Mouse (Mus musculus) stomach, embryonic 14.5 days (tissue): ENCODE measurements at regions not wholly inside any gene's neighbourhood (a gene's known extent, or its start where the extent isn't known, plus 50 kb on each side); places are given as distances from the start of the nearest gene placed in this dataset.

Source experiments
- ATAC-seq: fragments of 200-750 bp; cut with Nextera tagmentation; 2 replicates; pipeline ENCODE4 v1.8.0; 2017; ENCODE audit warnings: low read depth, moderate TSS enrichment; ENCODE audit not compliant: insufficient number of reproducible peaks, insufficient read depth, low FRiP score
- H3K27ac ChIP-seq: fragments of 300-500 bp; sonication (generic); 2 replicates; pipeline ENCODE4 v1.5.1; 2014; ENCODE audit warnings: mild to moderate bottlenecking, low read length, moderate library complexity, mixed read lengths
- H3K27me3 ChIP-seq: fragments of 300-500 bp; sonication (generic); 2 replicates; pipeline ENCODE4 v1.6.1; 2014; ENCODE audit warnings: low read length, control low read depth, mixed read lengths; ENCODE audit not compliant: control insufficient read depth, insufficient read depth
- H3K36me3 ChIP-seq: fragments of 300-500 bp; sonication (generic); 2 replicates; pipeline ENCODE4 v1.6.1; 2014; ENCODE audit warnings: mild to moderate bottlenecking, control low read depth, low read length, moderate library complexity, mixed read lengths; ENCODE audit not compliant: control insufficient read depth, insufficient read depth
- H3K4me1 ChIP-seq: fragments of 300-500 bp; sonication (generic); 2 replicates; pipeline ENCODE4 v1.6.1; 2014; ENCODE audit warnings: low read length, control low read depth, mixed read lengths; ENCODE audit not compliant: control insufficient read depth, insufficient read depth
- H3K4me2 ChIP-seq: fragments of 300-500 bp; sonication (generic); replicated peaks from 2 replicates; pipeline ENCODE4 v1.6.1; 2014; ENCODE audit warnings: low read depth, low read length, control low read depth
- H3K4me3 ChIP-seq: fragments of 300-500 bp; sonication (generic); 2 replicates; pipeline ENCODE4 v1.5.1; 2014; ENCODE audit warnings: low read depth, low read length, control low read depth
- H3K9ac ChIP-seq: fragments of 300-500 bp; sonication (generic); replicated peaks from 2 replicates; pipeline ENCODE4 v1.6.1; 2014; ENCODE audit warnings: low read depth, mild to moderate bottlenecking, control low read depth, low read length, moderate library complexity, mixed read lengths
- H3K9me3 ChIP-seq: fragments of 300-500 bp; sonication (generic); 2 replicates; pipeline ENCODE4 v1.6.1; 2016; ENCODE audit warnings: low read depth, low read length, control low read depth; ENCODE audit not compliant: control insufficient read depth
- WGBS: fragments of 180-500 bp; shearing (Covaris S2); extraction: QIAGEN DNeasy Blood & Tissue Kit; methylation state at CpG from one replicate; pipeline ENCODE4 v1.1.7; 2014; 5-methylcytosine and 5-hydroxymethylcytosine counted together

DNA sequence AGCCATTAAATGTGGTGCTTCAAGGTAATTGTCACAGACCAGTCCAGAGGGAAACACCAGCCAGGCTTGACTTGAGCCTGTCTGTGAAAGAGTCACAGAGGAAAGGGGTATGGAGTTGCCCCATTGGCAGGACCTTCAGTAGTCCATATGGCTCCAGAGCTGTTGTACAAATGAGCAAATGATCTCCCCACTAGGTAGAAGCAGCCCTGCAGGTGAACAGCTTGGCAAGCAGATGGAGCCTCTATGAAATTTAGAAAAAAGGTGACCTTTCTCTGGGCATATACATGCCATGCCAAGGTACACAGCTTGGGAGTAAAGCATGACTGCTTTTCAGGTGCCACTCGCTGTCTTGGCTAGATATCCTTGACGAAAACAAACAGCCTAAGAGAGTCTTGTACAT, 938.4 kb downstream of the Stpg2 start:
- ATAC-seq = no peak

DNA sequence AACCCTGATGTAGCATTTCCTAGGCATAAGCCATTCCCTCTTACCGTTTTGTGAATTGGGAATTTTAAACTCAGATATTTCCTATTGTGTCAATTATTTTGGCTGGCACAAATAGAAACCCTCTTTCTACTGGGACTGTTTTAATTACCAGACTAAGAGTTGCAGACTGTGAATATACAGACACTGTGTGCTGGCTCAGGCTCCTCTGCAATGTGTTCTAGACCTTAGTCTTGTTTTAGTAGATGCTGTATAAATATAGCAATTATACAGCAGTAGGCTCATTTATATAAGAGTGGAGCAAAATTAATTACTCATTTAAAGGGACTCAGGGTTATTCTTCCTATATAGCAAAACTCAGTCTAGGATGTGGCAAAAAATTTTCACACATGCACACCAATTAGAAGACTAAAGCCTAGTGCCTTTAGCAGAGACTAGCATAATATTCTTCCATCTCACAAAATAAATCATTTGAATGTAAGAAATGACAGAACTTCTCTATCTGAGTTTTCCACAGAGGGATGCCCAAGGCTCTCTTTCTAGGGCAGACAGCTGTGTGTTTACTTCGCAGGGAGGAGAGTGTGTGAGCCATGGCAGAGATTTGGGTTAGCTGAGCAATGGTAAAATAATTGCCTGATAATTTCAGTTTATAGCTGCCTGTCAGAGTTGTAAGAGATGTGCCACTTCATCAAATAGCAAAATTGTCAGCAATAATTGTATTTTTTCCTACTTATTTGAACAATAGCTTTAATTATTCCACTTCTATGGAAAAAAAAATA, 941.9 kb downstream of the Stpg2 start:
- WGBS = 76% methylated on average over 2 of the region's 2 CpGs
- no peak overlapping the region for H3K4me2 ChIP-seq
- H3K27ac ChIP-seq = no peak overlapping the region
- H3K4me3 ChIP-seq = no peak overlapping the region
- H3K27me3 ChIP-seq = no peaks in the 10 kb centered on the region
- no peaks in the 10 kb centered on the region for H3K9me3 ChIP-seq
- no peaks in the 10 kb centered on the region for H3K4me1 ChIP-seq
- no peak for ATAC-seq
- no peak overlapping the region for H3K9ac ChIP-seq
- no peaks in the 10 kb centered on the region for H3K36me3 ChIP-seq

More for the DNA sequence above, 938.4 kb downstream of the Stpg2 start:
- Histone ChIP-seq H3K9ac (no peak overlapping the region), H3K4me3 (no peak overlapping the region), H3K36me3 (no peaks in the 10 kb centered on the region), H3K4me2 (no peak overlapping the region), H3K4me1 (no peaks in the 10 kb centered on the region), H3K27ac (no peak overlapping the region), H3K9me3 (no peaks in the 10 kb centered on the region), H3K27me3 (no peaks in the 10 kb centered on the region)
- WGBS = 95% methylated on average over 2 of the region's 2 CpGs

DNA sequence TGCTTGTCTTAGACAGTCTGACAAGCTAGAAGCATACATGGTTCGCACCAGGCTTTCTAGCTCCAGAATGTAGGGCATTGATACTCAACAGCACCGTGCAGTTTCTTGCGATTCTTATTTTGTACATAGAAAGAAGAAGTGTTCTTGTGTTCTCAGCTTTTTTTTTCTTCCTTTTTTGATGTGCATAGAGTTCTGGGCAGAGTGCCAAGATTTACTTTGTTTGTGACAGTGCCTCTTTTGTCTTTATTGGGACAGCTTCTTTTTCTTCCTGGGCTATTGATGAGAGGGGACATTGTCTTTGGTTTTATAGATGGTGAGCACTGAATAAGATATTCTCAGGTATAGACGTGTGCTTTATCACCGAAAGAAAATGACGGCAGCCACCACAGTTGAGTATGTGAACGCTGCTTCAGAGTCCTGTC, 945.0 kb downstream of the Stpg2 start:
- Histone ChIP-seq H3K27ac (no peak overlapping the region), H3K9me3 (no peaks in the 10 kb centered on the region), H3K4me3 (no peak overlapping the region), H3K36me3 (no peaks in the 10 kb centered on the region), H3K4me1 (no peaks in the 10 kb centered on the region), H3K27me3 (no peaks in the 10 kb centered on the region), H3K4me2 (no peak overlapping the region), H3K9ac (no peak overlapping the region)
- WGBS = 79% methylated on average over 7 of the region's 7 CpGs
- ATAC-seq = no peak

DNA sequence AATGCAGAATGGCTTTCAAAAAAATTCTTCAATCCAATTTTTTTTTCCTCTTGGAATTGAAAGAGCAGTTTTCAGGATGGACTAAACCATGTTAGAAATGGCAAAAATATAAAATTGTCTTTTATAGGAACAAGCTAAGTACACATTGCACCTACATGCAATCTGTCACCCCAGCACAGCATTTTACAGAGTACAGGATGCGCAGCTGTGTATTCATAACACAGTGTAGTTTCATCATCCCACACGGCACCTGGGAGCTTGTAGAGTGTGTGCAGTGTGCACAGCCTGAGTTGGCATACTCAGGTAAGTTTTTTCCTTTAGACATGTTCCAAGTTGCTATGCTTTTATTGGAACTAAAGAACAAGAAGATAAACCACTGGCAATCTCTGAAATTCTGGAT, 974.0 kb downstream of the Stpg2 start:
- no peak for ATAC-seq
- Histone ChIP-seq H3K4me2 (no peak overlapping the region), H3K4me3 (no peak overlapping the region), H3K27ac (no peak overlapping the region), H3K4me1 (no peaks in the 10 kb centered on the region), H3K9me3 (no peaks in the 10 kb centered on the region), H3K36me3 (no peaks in the 10 kb centered on the region), H3K27me3 (no peaks in the 10 kb centered on the region), H3K9ac (no peak overlapping the region)
- WGBS = 82% methylated on average over 2 of the region's 2 CpGs

DNA sequence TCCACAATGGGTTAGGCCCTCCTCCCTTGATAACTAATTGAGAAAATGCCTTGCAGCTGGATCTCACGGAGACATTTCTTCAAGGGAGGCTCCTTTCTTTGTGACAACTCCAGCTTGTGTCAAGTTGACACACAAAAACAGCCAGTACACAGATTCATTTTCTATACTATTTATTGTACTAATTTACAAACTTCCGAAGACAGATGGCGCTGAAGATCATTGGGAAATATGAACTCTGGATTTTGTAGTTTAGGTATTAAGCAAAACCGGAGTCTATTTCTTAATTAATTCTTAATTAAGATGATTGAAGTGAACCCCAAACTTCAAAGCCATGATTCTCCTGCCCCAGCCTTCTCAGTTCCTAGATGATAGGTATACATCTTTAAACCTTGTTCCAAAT, 977.2 kb downstream of the Stpg2 start:
- Histone ChIP-seq H3K36me3 (no peaks in the 10 kb centered on the region), H3K27ac (no peak overlapping the region), H3K4me1 (no peaks in the 10 kb centered on the region), H3K4me3 (no peak overlapping the region), H3K9ac (no peak overlapping the region), H3K27me3 (no peaks in the 10 kb centered on the region), H3K4me2 (no peak overlapping the region), H3K9me3 (no peaks in the 10 kb centered on the region)
- WGBS = 89% methylated on average over 4 of the region's 4 CpGs
- no peak for ATAC-seq

DNA sequence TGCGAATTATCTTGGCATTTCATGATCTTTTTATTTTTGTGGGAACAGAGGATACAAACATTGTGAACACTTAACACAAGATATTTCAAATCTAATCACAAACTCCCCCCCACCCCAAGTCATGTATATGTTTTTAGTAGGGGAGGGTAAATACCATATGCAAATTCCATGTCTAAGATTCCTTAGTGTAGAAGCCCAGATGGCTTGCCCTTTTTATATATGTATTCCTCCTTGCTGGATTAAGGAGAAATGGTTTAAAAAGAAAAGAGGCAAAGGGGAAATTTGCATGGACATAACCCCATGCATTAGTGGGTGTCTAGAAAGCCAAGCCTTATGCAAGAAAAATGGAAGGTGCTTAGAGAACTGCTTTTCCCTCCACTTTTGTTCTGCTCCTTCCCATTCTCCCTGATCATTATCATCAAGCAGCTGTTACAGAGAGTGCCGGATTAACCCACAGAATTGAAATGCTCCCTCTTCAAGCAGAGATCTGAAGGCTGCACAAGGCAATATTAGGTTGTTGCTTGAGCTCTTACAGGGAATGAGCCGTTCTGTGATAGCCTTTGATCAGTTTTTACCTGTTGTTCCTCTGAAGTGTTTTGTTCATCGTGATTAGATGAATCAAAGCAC, 979.5 kb downstream of the Stpg2 start:
- 61% methylated on average over 4 of the region's 4 CpGs for WGBS
- no peak for ATAC-seq
- H3K9ac ChIP-seq = no peak overlapping the region

DNA sequence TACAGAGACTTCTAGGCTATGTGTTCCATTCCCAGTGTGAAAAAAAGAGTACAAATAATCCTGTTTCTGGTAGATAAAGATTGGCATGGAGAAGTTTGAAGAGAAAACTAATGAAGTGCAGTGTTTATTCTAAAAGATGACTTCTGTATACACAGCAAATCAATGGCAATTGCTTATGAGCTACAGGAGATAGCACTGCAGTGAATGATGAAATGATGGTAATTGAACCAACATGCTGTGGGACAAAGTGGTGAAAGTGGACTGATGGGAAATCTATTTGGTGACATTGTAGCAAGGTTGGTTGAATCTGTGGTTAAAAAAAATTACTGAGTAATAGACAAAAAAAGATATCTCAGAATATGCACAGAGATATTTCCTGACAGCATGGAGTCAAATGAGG, 1000.4 kb downstream of the Stpg2 start:
- Histone ChIP-seq H3K4me3 (no peak overlapping the region), H3K9me3 (no peaks in the 10 kb centered on the region), H3K27me3 (no peaks in the 10 kb centered on the region), H3K4me2 (no peak overlapping the region), H3K36me3 (no peaks in the 10 kb centered on the region), H3K4me1 (no peaks in the 10 kb centered on the region), H3K27ac (no peak overlapping the region), H3K9ac (no peak overlapping the region)
- ATAC-seq = no peak

More for the DNA sequence above, 979.5 kb downstream of the Stpg2 start:
- no peaks in the 10 kb centered on the region for H3K4me1 ChIP-seq
- H3K4me3 ChIP-seq = no peak overlapping the region
- H3K4me2 ChIP-seq = no peak overlapping the region
- no peaks in the 10 kb centered on the region for H3K36me3 ChIP-seq
- no peak overlapping the region for H3K27ac ChIP-seq
- H3K27me3 ChIP-seq = no peaks in the 10 kb centered on the region
- H3K9me3 ChIP-seq = no peaks in the 10 kb centered on the region

DNA sequence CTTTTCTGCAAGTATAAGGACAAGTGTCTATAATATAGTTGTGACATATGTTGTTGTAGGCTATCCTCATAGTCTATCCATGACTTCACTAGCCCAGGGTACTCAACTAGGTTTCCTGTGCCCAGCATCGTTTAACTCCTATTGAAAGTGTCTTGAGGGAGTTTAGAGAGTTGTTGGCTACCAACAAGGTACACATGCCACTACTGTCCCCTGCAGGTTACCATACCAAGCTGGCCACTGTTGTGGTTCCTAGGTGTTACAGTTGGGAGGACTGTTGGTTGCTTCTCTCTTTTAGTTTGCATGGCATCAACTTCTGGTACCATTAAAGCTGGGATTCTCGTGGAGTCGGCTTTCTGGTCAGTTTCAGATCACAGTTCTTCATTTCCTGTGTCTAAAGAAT, 990.7 kb downstream of the Pdha2 start:
- Histone ChIP-seq H3K4me2 (no peak overlapping the region), H3K4me1 (no peaks in the 10 kb centered on the region), H3K27ac (no peak overlapping the region), H3K9ac (no peak overlapping the region), H3K4me3 (no peak overlapping the region), H3K36me3 (no peaks in the 10 kb centered on the region), H3K9me3 (no peaks in the 10 kb centered on the region), H3K27me3 (no peaks in the 10 kb centered on the region)
- no peak for ATAC-seq
- 78% methylated on average over 3 of the region's 3 CpGs for WGBS

DNA sequence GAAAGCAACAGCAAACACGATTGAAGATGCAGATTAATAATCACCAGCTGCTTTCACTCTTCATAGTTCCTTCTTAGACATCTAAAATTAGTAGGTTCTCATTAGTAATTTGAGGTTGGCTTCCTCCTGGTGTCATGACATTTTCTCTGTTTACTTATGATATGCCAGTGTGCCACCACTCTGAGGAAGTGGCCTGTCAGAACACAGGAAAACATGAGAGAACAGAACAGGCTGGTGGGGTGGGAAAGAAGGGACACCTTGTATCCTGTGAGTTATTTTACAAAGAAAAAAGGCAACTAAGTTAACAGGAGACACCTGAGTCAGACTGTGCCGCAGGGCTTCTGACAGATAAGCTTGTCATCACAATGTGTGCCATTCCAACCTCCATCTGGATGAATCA, 981.4 kb downstream of the Pdha2 start:
- no peak for ATAC-seq
- Histone ChIP-seq H3K27me3 (no peaks in the 10 kb centered on the region), H3K36me3 (no peaks in the 10 kb centered on the region), H3K9ac (no peak overlapping the region), H3K4me1 (no peaks in the 10 kb centered on the region), H3K27ac (no peak overlapping the region), H3K9me3 (no peaks in the 10 kb centered on the region), H3K4me3 (no peak overlapping the region), H3K4me2 (no peak overlapping the region)
- 61% methylated on average over 2 of the region's 2 CpGs for WGBS
